Mouse (Mus musculus) adrenal gland, postnatal 10 days (tissue): ENCODE results near the gene Synj1. TPM values are rescaled to one million over a fixed set of nuclear protein-coding genes. Genes with fewer than 3 reads are reported as not detected.
A peak's percentile ranks its signal among the peaks of the same experiment; 100 is the strongest.

ENCODE experiments used
- DNase-seq: peaks from one replicate; pipeline ENCODE4 v3.0.0; 2021; ENCODE audit warnings: mixed read lengths
- total RNA-seq, 2 experiments: library from RNA; stranded (reverse); gene quantifications; 2 replicates each; pipeline ENCODE4 v1.2.3; 2021

Synj1 gene
- total RNA-seq, 2 experiments from 2014 or later: 30.1 to 30.2 TPM

- DNase-seq: no peak
Observed at GRCm38 (mm10) chr16:90946977-90947376, 64.1 kb downstream of the Synj1 start.

- DNase-seq: no peak
Observed at GRCm38 (mm10) chr16:90941246-90941645, 69.9 kb downstream of the Synj1 start.

- peak; percentile 94 for DNase-seq
Observed at GRCm38 (mm10) chr16:90934687-90935328, 76.3 kb downstream of the Synj1 start, which contains the start of gene Cfap298. Gene Cfap298 (minus strand): TSS chr16:90935114.

- peak; percentile 80 for DNase-seq
Observed at GRCm38 (mm10) chr16:90934193-90934686, 76.9 kb downstream of the Synj1 start.

GRCm38 (mm10) chr16:90933534-90934176, 77.5 kb downstream of the Synj1 start:
- DNase-seq: no peak

GRCm38 (mm10) chr16:90927446-90927845, 83.7 kb downstream of the Synj1 start:
- no peak for DNase-seq

GRCm38 (mm10) chr16:90925461-90925860, 85.6 kb downstream of the Synj1 start:
- peak; percentile 86 for DNase-seq

GRCm38 (mm10) chr16:90924606-90925370, 86.3 kb downstream of the Synj1 start:
- DNase-seq: peak; percentile 81

GRCm38 (mm10) chr16:90921471-90922159, 89.5 kb downstream of the Synj1 start:
- DNase-seq: no peak

GRCm38 (mm10) chr16:90917156-90917555, 94.0 kb downstream of the Synj1 start:
- no peak for DNase-seq

- DNase-seq: peak; percentile 67
Observed at GRCm38 (mm10) chr16:90916040-90916481, 95.0 kb downstream of the Synj1 start.

GRCm38 (mm10) chr16:90911766-90912165, 99.3 kb downstream of the Synj1 start:
- DNase-seq: no peak

- peak; percentile 49 for DNase-seq
Observed at GRCm38 (mm10) chr16:90910855-90911533, 100.1 kb downstream of the Synj1 start.

- DNase-seq: no peak
Observed at GRCm38 (mm10) chr16:90907250-90907649, 103.9 kb downstream of the Synj1 start.

- DNase-seq: no peak
Observed at GRCm38 (mm10) chr16:90903300-90903699, 107.8 kb downstream of the Synj1 start.

- DNase-seq: peak; percentile 23
Observed at GRCm38 (mm10) chr16:90901364-90901763, 109.7 kb downstream of the Synj1 start.

GRCm38 (mm10) chr16:90899498-90899897, 111.6 kb downstream of the Synj1 start:
- DNase-seq: peak; percentile 85

GRCm38 (mm10) chr16:90897651-90898050, 113.5 kb downstream of the Synj1 start:
- DNase-seq: peak; percentile 87

- no peak for DNase-seq
Observed at GRCm38 (mm10) chr16:90893792-90894191, 117.3 kb downstream of the Synj1 start.

GRCm38 (mm10) chr16:90893019-90893418, 118.1 kb downstream of the Synj1 start:
- no peak for DNase-seq

- no peak for DNase-seq
Observed at GRCm38 (mm10) chr16:90892081-90892480, 119.0 kb downstream of the Synj1 start.

- DNase-seq: peak; percentile 33
Observed at GRCm38 (mm10) chr16:90891601-90892000, 119.5 kb downstream of the Synj1 start.
